Mouse (Mus musculus): ENCODE data around the gene Lamb3. TPM values are rescaled to one million over a fixed set of nuclear protein-coding genes. Genes with fewer than 3 reads are reported as not detected.

Lamb3 gene
- total RNA-seq (2021), result 10 to 100 TPM in 1 of 2 experiments, 1 to 10 TPM in 1; 7.9 to 12.6 TPM
- long read RNA-seq, experiment 1, partial matches to known transcripts, result 37 of 41 reads
- long read RNA-seq, experiment 1, other reads (novel, unspliced or antisense), result 3 of 41 reads
- long read RNA-seq, experiment 2, partial matches to known transcripts, result 24 of 33 reads
- long read RNA-seq, experiment 2, other reads (novel, unspliced or antisense), result 7 of 33 reads

- DNase-seq, result no peak
- intact Hi-C loops (cut with DNase I), result loop anchor here (5.0 kb wide), 2 partner anchors 45 to 170 kb away; no protein-coding TSS in a partner anchor
These were observed at the start of gene Lamb3 for GRCm38 (mm10) chr1:193207503-193207902. Gene Lamb3 (plus strand): TSS chr1:193207699.

- no peak for DNase-seq
- intact Hi-C loops (cut with DNase I), result no loop called here
These were observed 48.3 kb upstream of the Lamb3 start for GRCm38 (mm10) chr1:193159163-193159562.

GRCm38 (mm10) chr1:193159613-193160012 is 47.9 kb upstream of the Lamb3 start:
- intact Hi-C loops (cut with DNase I), result no loop called here
- DNase-seq, result no peak

GRCm38 (mm10) chr1:193160317-193161032 is 47.0 kb upstream of the Lamb3 start:
- intact Hi-C loops (cut with DNase I), result no loop called here
- DNase-seq, result peak; percentile 49 to 51

GRCm38 (mm10) chr1:193167746-193168145 is 39.8 kb upstream of the Lamb3 start, which contains the start of gene A130010J15Rik:
Gene A130010J15Rik (plus strand): TSS chr1:193168046.
- intact Hi-C loops (cut with DNase I), result no loop called here
- no peak for DNase-seq

- intact Hi-C loops (cut with DNase I), result no loop called here
These were observed 38.3 kb upstream of the Lamb3 start for GRCm38 (mm10) chr1:193169228-193169627.

GRCm38 (mm10) chr1:193169856-193170255 is 37.6 kb upstream of the Lamb3 start:
- peak in 1 of 2 experiments; percentile 15 for DNase-seq
- intact Hi-C loops (cut with DNase I), result loop anchor here (5.0 kb wide), 1 partner anchor 38 kb away; the partner anchor contains the start of gene Diexf

More at GRCm38 (mm10) chr1:193169228-193169627, 38.3 kb upstream of the Lamb3 start:
- no peak for DNase-seq

- intact Hi-C loops (cut with DNase I), result loop anchor here (5.0 kb wide), 1 partner anchor 41 kb away; the partner anchor contains the start of gene Diexf
- peak; percentile 94 to 97 for DNase-seq
These were observed 34.3 kb upstream of the Lamb3 start for GRCm38 (mm10) chr1:193172991-193173809.

GRCm38 (mm10) chr1:193173810-193174129 is 33.7 kb upstream of the Lamb3 start:
- no peak for DNase-seq
- intact Hi-C loops (cut with DNase I), result loop anchor here (5.0 kb wide), 1 partner anchor 41 kb away; the partner anchor contains the start of gene Diexf

- intact Hi-C loops (cut with DNase I), result loop anchor here (5.0 kb wide), 1 partner anchor 42 kb away; the partner anchor contains the start of gene Diexf
- DNase-seq, result peak in 1 of 2 experiments; percentile 25
These were observed 33.3 kb upstream of the Lamb3 start for GRCm38 (mm10) chr1:193174143-193174733.

- intact Hi-C loops (cut with DNase I), result no loop called here
- DNase-seq, result no peak
These were observed 26.4 kb upstream of the Lamb3 start for GRCm38 (mm10) chr1:193181104-193181503.

- DNase-seq, result no peak
- intact Hi-C loops (cut with DNase I), result no loop called here
These were observed 19.2 kb upstream of the Lamb3 start for GRCm38 (mm10) chr1:193188257-193188656.

- intact Hi-C loops (cut with DNase I), result no loop called here
- peak; percentile 67 to 69 for DNase-seq
These were observed 18.3 kb upstream of the Lamb3 start for GRCm38 (mm10) chr1:193189151-193189621.

GRCm38 (mm10) chr1:193189771-193190170 is 17.7 kb upstream of the Lamb3 start:
- intact Hi-C loops (cut with DNase I), result no loop called here
- no peak for DNase-seq

- DNase-seq, result peak in 1 of 2 experiments; percentile 32
- intact Hi-C loops (cut with DNase I), result no loop called here
These were observed 15.7 kb upstream of the Lamb3 start for GRCm38 (mm10) chr1:193191675-193192283.

GRCm38 (mm10) chr1:193194416-193195140 is 12.9 kb upstream of the Lamb3 start:
- intact Hi-C loops (cut with DNase I), result no loop called here
- no peak for DNase-seq

GRCm38 (mm10) chr1:193195169-193195810 is 12.2 kb upstream of the Lamb3 start:
- intact Hi-C loops (cut with DNase I), result no loop called here
- DNase-seq, result no peak

- intact Hi-C loops (cut with DNase I), result no loop called here
- no peak for DNase-seq
These were observed 9.8 kb upstream of the Lamb3 start for GRCm38 (mm10) chr1:193197494-193198205.

Data from heart, postnatal 14 days (tissue).